In the genomic region with DNA sequence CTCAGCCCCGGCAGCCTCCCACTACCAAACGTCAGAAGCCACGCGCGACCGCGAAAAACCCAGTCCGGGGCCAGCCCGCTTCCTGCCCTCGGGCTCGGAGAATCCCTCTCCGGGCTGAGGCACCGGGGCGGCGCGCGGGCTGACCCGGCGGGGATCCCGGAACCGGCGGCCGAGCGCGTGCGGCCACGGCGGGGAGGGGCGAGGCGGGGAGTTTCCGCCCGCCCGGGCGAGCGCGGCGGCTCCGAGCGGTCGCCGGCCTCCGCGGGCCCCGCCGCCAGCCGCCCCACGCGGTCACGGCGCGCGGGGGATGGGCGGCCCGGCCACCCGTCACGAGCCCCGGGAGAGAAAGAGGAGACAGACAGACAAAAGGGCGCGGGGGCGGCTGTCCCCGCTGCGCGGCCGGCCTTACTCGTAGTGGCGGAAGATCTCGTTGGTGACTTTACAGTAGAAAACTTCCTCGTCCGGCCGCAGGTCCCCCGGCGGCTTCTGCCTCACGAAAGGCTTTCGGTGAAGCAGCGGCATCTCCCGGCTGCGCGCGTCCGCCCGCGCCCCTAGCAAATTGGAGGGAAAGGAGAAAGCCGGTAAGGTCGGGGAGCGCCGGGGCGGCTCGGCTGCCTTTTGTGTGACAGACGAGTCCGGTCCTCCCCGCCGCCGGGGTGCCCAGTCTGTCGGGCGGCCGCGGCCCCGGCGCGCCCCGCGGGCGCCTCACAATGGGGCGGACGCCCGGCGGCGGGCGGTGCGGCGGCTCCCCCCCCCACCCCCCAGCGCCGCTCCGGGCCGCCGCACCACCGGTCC, we compare ENCODE assay signal across 9 mouse cellular contexts. TPM values are rescaled to one million over a fixed set of nuclear protein-coding genes. Genes with fewer than 3 reads are reported as not detected.
DNase-seq lines count a peak whose midpoint lies in the region; ATAC-seq and TF ChIP-seq lines count a peak whose summit lies in the region.
"Had no signal": no experiment of that assay in that cellular context is flagged by ENCODE, and none has a peak within 500 bp of the region (broad histone marks: within the 10 kb centered on the region; RNA-seq: fewer than 3 reads in every experiment).

No protein-coding gene starts in this region.

- peak overlapping the region; percentile 92 to 97 for H3K4me3 ChIP-seq in MEL (ENCODE audit: control insufficient read depth in 1 of 2, insufficient read depth in 1 of 2, low read depth in 2 of 2, low read length in 2 of 2)
- H3K4me3 ChIP-seq in forebrain, postnatal 0 days (ENCODE audit: low read depth, low read length): peak overlapping the region; percentile 83
- H3K4me3 ChIP-seq in hindbrain, embryonic 10.5 days: peak overlapping the region; percentile 98

- H3K9me3 ChIP-seq in MEL (replicated peaks; ENCODE audit: insufficient read depth, low read length): no peaks in the 10 kb centered on the region
- H3K9me3 ChIP-seq in forebrain, postnatal 0 days (ENCODE audit: low read length): no peaks in the 10 kb centered on the region
- H3K9me3 ChIP-seq in hindbrain, embryonic 10.5 days: no peaks in the 10 kb centered on the region

- peak; percentile 65 for DNase-seq in MEL (ENCODE audit: low read depth, low spot score)
- peak; percentile 16 to 44 for DNase-seq in cerebellum, adult 18-20 months
- DNase-seq in forebrain, postnatal 0 days: peak; percentile 60
- DNase-seq in hindbrain, embryonic 10.5 days (ENCODE audit: low spot score): peak; percentile 74
- peak; percentile 29 to 30 for DNase-seq in layer of hippocampus, postnatal 25 days (ENCODE audit: extremely low spot score in 1 of 2, low spot score in 1 of 2)
- DNase-seq in right cerebral cortex, postnatal 10 days (ENCODE audit: low spot score in 2 of 2): peak; percentile 47 to 60
- DNase-seq in urinary bladder, postnatal 14 days (ENCODE audit: low spot score): peak; percentile 49

- H3K27ac ChIP-seq in MEL (ENCODE audit: control insufficient read depth, low read depth, low read length): peak overlapping the region; percentile 100
- peak overlapping the region; percentile 75 for H3K27ac ChIP-seq in forebrain, postnatal 0 days (ENCODE audit: low read depth, low read length)
- peak overlapping the region; percentile 97 for H3K27ac ChIP-seq in hindbrain, embryonic 10.5 days

- H3K79me2 ChIP-seq in MEL (ENCODE audit: control insufficient read depth, insufficient read depth, low read length, poor library complexity): peaks cover 52% of the 10 kb centered on the region

- TF ChIP-seq EP300 in MEL (IDR thresholded peaks at IDR 0.05; ENCODE audit: low read depth in 1 of 2, low read length in 2 of 2): 0 out of 4 replicates have a peak, but pooled peaks of 1 of the 2 experiments have one; percentile 10

- peak in 1 of 2 experiments; percentile 3; a peak in 1 of 4 replicates for TF ChIP-seq POLR2A in MEL (IDR thresholded peaks at IDR 0.05; ENCODE audit: control insufficient read depth in 1 of 2, insufficient read depth in 1 of 2, low read depth in 1 of 2, low read length in 2 of 2, poor library complexity in 1 of 2)

- no peaks in the 10 kb centered on the region for H3K27me3 ChIP-seq in MEL (ENCODE audit: control insufficient read depth in 1 of 2, insufficient read depth in 2 of 2, low read length in 2 of 2)
- no peaks in the 10 kb centered on the region for H3K27me3 ChIP-seq in forebrain, postnatal 0 days (ENCODE audit: insufficient read depth, low read length)
- no peaks in the 10 kb centered on the region for H3K27me3 ChIP-seq in hindbrain, embryonic 10.5 days (ENCODE audit: insufficient read depth, poor library complexity, severe bottlenecking)

- peak overlapping the region; percentile 89 for H3K4me2 ChIP-seq in forebrain, postnatal 0 days (ENCODE audit: low read depth)

- WGBS in forebrain, postnatal 0 days: 3% methylated on average over 112 of the region's 117 CpGs
- under 1% methylated on average over 117 of the region's 117 CpGs for WGBS in hindbrain, embryonic 10.5 days

- TF ChIP-seq RAD21 in MEL (IDR thresholded peaks at IDR 0.05; ENCODE audit: low read depth, low read length): no peak

- peaks cover 15 to 56% of the 10 kb centered on the region in 2 experiments for H3K36me3 ChIP-seq in MEL (ENCODE audit: control insufficient read depth in 1 of 2, insufficient read depth in 2 of 2, low read length in 2 of 2)
- no peaks in the 10 kb centered on the region for H3K36me3 ChIP-seq in forebrain, postnatal 0 days (ENCODE audit: insufficient read depth)
- peaks cover 28% of the 10 kb centered on the region for H3K36me3 ChIP-seq in hindbrain, embryonic 10.5 days

- peak; percentile 53 for ATAC-seq in forebrain, postnatal 0 days
- peak; percentile 28 for ATAC-seq in megakaryocyte, adult 5-6 weeks (ENCODE audit: poor library complexity, severe bottlenecking)

- peak overlapping the region; percentile 100 for H3K9ac ChIP-seq in MEL (ENCODE audit: control insufficient read depth, low read depth, low read length, poor library complexity, severe bottlenecking)
- H3K9ac ChIP-seq in forebrain, postnatal 0 days: peak overlapping the region; percentile 62

- no peak for TF ChIP-seq CTCF in MEL (IDR thresholded peaks at IDR 0.05 in 2 of 3, conservative IDR thresholded peaks at IDR 0.05 in 1 of 3; ENCODE audit: control insufficient read depth in 1 of 3, insufficient read depth in 1 of 3, low read depth in 2 of 3, low read length in 3 of 3, poor library complexity in 1 of 3, severe bottlenecking in 1 of 3)
- 0 out of 2 replicates have a peak, but pooled peaks have one; percentile 10 for TF ChIP-seq CTCF in forebrain, postnatal 0 days (IDR thresholded peaks at IDR 0.05; ENCODE audit: low read depth)

- H3K4me1 ChIP-seq in MEL (ENCODE audit: control insufficient read depth in 1 of 2, insufficient read depth in 2 of 2, low read length in 2 of 2): peaks cover 31 to 40% of the 10 kb centered on the region in 2 experiments
- H3K4me1 ChIP-seq in forebrain, postnatal 0 days (ENCODE audit: insufficient read depth): no peaks in the 10 kb centered on the region
- H3K4me1 ChIP-seq in hindbrain, embryonic 10.5 days (replicated peaks): peaks cover 23% of the 10 kb centered on the region

TF ChIP-seq in MEL, 35 proteins besides CTCF, POLR2A, EP300 and RAD21:
- 0 out of 2 replicates have a peak, but pooled peaks have one; percentile 17 for TF ChIP-seq UBTF (IDR thresholded peaks at IDR 0.05; ENCODE audit: borderline replicate concordance, insufficient read depth, low read depth, low read length)
- TF ChIP-seq ELF1 (IDR thresholded peaks at IDR 0.05; ENCODE audit: low read depth, low read length): 0 out of 2 replicates have a peak, but pooled peaks have one; percentile 15
- TF ChIP-seq MAZ (IDR thresholded peaks at IDR 0.05; ENCODE audit: low read depth, low read length): peak; percentile 52; the same call in 1 of the 2 replicates
- 0 out of 2 replicates have a peak, but pooled peaks have one; percentile 18 for TF ChIP-seq ETS1 (IDR thresholded peaks at IDR 0.05; ENCODE audit: low read depth, low read length)
- TF ChIP-seq MAX (IDR thresholded peaks at IDR 0.05; ENCODE audit: low read length): no peak
- TF ChIP-seq CHD2 (IDR thresholded peaks at IDR 0.05; ENCODE audit: low read length): no peak

RNA-seq across cellular contexts. Expression of a gene that starts 0.9 kb away (rescaled TPM):
- not detected in 2 replicates for total RNA-seq in MEL (2012; rRNA removed)
- polyA plus RNA-seq in MEL (2012; ENCODE audit: insufficient read depth in 1 of 2, insufficient read length in 2 of 2, low read depth in 1 of 2, low replicate concordance in 2 of 2, missing spikeins in 1 of 2): not detected
- not detected in 2 replicates for total RNA-seq in forebrain, postnatal 0 days (2014; rRNA removed)
- not detected in 2 replicates for polyA plus RNA-seq in forebrain, postnatal 0 days (2015; fragmentation: Nextera tagmentation; extraction: Ambion mirVana)
- polyA plus RNA-seq in hindbrain, embryonic 10.5 days (2016; fragmentation: Nextera tagmentation; extraction: Ambion mirVana): not detected in 2 replicates
- not detected for total RNA-seq in layer of hippocampus, postnatal 25 days (2021)
- not detected in 2 replicates for total RNA-seq in megakaryocyte, adult 5-6 weeks (2015)
- total RNA-seq in megakaryocyte, adult 5-6 weeks (2017): not detected in 2 replicates
- total RNA-seq: layer of hippocampus, adult 18-20 months had no signal

RNA-seq across cellular contexts. Expression of a gene that starts 28.7 kb away (rescaled TPM):
- 44.6 and 46.0 TPM in 2 replicates for total RNA-seq in MEL (2012; rRNA removed)
- polyA plus RNA-seq in MEL (2012; ENCODE audit: insufficient read depth in 1 of 2, insufficient read length in 2 of 2, low read depth in 1 of 2, low replicate concordance in 2 of 2, missing spikeins in 1 of 2): 100 to 1,000 TPM in 1 of 2 experiments, 10 to 100 TPM in 1; 39.8 to 203 TPM
- 3.3 and 5.5 TPM in 2 replicates for total RNA-seq in forebrain, postnatal 0 days (2014; rRNA removed)
- polyA plus RNA-seq in forebrain, postnatal 0 days (2015; fragmentation: Nextera tagmentation; extraction: Ambion mirVana): 3.4 and 4.3 TPM in 2 replicates
- 26.3 and 33.8 TPM in 2 replicates for polyA plus RNA-seq in hindbrain, embryonic 10.5 days (2016; fragmentation: Nextera tagmentation; extraction: Ambion mirVana)
- total RNA-seq in layer of hippocampus, postnatal 25 days (2021): 1 to 10 TPM; 1.6 to 2.3 TPM
- total RNA-seq in megakaryocyte, adult 5-6 weeks (2015): 187 and 200 TPM in 2 replicates
- total RNA-seq in megakaryocyte, adult 5-6 weeks (2017): 105 and 107 TPM in 2 replicates

Comparison
In these comparisons a context has a peak if more than half of its experiments do, and no peak if none do; other contexts are left out.
1. Peak in every context shown above with its lines: DNase-seq, ATAC-seq, H3K4me3 ChIP-seq and H3K27ac ChIP-seq.